Mouse (Mus musculus) inflammation-experienced regulatory T-cells, adult 6 months (primary cell): ENCODE results near the gene Prss27. TPM values are rescaled to one million over a fixed set of nuclear protein-coding genes. Genes with fewer than 3 reads are reported as not detected.
"Not testable (repeated sequence)": the region's sequence is repeated elsewhere in the genome, so short reads cannot be mapped to it uniquely, and the experiment has no call there.

Source experiments
- ATAC-seq: one replicate; pipeline ENCODE4 v1.8.0; 2017
- polyA plus RNA-seq, 3 experiments: library from polyadenylated mRNA; unstranded; fragments of 100-300 nt; shearing (Covaris generic); gene quantifications; one replicate each; pipeline ENCODE4 v1.2.1; 2017

Prss27 gene
- polyA plus RNA-seq, 3 experiments from 2014 or later: 0.36 TPM; not detected in 2

GRCm38 (mm10) chr17:24035087-24035486 is 2.9 kb upstream of the Prss27 start:
- no peak for ATAC-seq

- no peak for ATAC-seq
Measured at GRCm38 (mm10) chr17:24036954-24037353, 990 bp upstream of the Prss27 start.

GRCm38 (mm10) chr17:24037360-24037759 is 584 bp upstream of the Prss27 start:
- ATAC-seq: no peak

GRCm38 (mm10) chr17:24044482-24044881 is 6.5 kb downstream of the Prss27 start:
- ATAC-seq: no peak

GRCm38 (mm10) chr17:24045608-24046007 is 7.7 kb downstream of the Prss27 start:
- no peak for ATAC-seq

- ATAC-seq: no peak
Measured at GRCm38 (mm10) chr17:24046026-24046425, 8.1 kb downstream of the Prss27 start.

- ATAC-seq: no peak
Measured at GRCm38 (mm10) chr17:24048053-24048452, 10.1 kb downstream of the Prss27 start.

- ATAC-seq: no peak
Measured at GRCm38 (mm10) chr17:24049008-24049407, 11.1 kb downstream of the Prss27 start.

GRCm38 (mm10) chr17:24056636-24057625 is 19.0 kb downstream of the Prss27 start:
- no peak for ATAC-seq

- ATAC-seq: no peak
Measured at GRCm38 (mm10) chr17:24057730-24058245, 19.8 kb downstream of the Prss27 start.

GRCm38 (mm10) chr17:24062459-24063155 is 24.7 kb downstream of the Prss27 start:
- ATAC-seq: no peak

- no peak for ATAC-seq
Measured at GRCm38 (mm10) chr17:24068271-24068670, 30.3 kb downstream of the Prss27 start.

- no peak for ATAC-seq
Measured at GRCm38 (mm10) chr17:24069531-24069930, 31.6 kb downstream of the Prss27 start.

GRCm38 (mm10) chr17:24072919-24073696 is 35.2 kb downstream of the Prss27 start, which contains the start of gene Kctd5:
Gene Kctd5, minus strand, starts transcription at chr17:24073485.
- peak; percentile 90 for ATAC-seq

- ATAC-seq: no peak
Measured at GRCm38 (mm10) chr17:24077101-24077500, 39.2 kb downstream of the Prss27 start.

GRCm38 (mm10) chr17:24084593-24084992 is 46.6 kb downstream of the Prss27 start:
- peak; percentile 96 for ATAC-seq

GRCm38 (mm10) chr17:24086399-24086798 is 48.5 kb downstream of the Prss27 start:
- ATAC-seq: not testable (repeated sequence)

- no peak for ATAC-seq
Measured at GRCm38 (mm10) chr17:24090575-24090974, 52.6 kb downstream of the Prss27 start.
